Mouse (Mus musculus): Measurements from ENCODE around the gene Sec24b.

DNA sequence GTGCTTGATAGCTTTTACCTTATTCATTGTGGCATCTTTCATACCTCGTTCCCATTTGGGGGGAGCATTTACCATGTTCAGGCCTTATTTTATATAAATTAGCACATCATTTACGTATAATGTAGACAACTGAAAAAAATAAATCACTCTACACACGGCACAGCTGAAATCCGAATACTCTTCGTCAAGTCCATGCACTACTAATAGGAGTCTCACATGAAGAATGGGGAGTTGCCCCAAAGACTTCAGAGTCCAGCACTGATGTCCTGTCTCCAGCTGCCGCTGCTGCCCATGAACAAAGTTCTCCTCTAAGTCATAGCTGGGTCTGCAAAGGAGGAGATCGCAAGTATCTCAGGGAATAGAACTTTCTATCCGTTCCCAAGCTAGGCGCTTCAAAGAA lies 15.9 kb upstream of the Sec24b start:
- TF ChIP-seq CTCF (IDR thresholded peaks at IDR 0.05; ENCODE audit: low read depth) (no peak), EP300 (optimal IDR thresholded peaks at IDR 0.05) (no peak)

Measured in stomach, postnatal 0 days (tissue).